Mouse (Mus musculus) layer of hippocampus, postnatal 14 days (tissue): ENCODE data around the gene Nfia. TPM values are rescaled to one million over a fixed set of nuclear protein-coding genes. Genes with fewer than 3 reads are reported as not detected.
A peak's percentile ranks its signal among the peaks of the same experiment; 100 is the strongest.

Experiments
- DNase-seq, 2 experiments: peaks; one replicate each; pipeline ENCODE4 v3.0.0; 2021 to 2022; ENCODE audit warnings: low spot score in 2 of 2, mixed read lengths in 1 of 2
- total RNA-seq, 2 experiments: library from RNA; stranded (reverse); gene quantifications; 2 replicates each; pipeline ENCODE4 v1.2.3; 2021

The Nfia gene
- total RNA-seq, 2 experiments from 2014 or later: 131 to 132 TPM

DNA sequence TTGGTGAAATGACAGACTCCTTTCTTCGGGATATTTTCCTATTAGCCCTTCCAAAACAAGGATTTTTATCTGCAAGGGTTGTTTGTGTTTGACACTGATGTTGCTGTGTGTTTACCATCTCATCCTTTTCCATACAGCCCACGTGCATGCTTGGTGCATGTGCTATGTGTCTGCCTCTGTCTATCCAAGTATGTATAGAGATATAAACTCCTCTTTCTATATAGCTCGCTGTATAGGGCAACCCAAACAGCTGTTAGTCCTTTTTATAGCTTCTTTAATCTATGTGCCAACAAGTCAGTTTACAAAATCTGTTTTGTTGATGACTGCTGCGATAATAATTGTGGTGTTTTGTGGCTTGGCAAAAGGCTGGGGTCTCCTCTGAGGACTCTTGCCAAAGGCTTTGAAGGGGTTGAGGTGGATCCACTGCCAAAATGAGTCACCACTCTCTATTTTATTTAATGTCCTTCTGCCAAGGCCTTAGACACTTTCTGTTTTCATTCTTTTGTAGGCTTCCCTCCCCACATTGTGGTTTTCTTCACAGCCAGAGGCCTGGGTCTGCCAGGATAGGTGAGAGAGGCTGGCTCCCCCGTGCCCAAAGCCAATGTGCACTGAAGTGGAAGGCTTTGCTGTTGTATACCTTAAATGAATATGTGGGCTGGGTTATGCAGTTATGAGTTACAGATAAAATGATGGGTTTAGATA lies 154.2 kb downstream of the Nfia start:
- no peak for DNase-seq

DNA sequence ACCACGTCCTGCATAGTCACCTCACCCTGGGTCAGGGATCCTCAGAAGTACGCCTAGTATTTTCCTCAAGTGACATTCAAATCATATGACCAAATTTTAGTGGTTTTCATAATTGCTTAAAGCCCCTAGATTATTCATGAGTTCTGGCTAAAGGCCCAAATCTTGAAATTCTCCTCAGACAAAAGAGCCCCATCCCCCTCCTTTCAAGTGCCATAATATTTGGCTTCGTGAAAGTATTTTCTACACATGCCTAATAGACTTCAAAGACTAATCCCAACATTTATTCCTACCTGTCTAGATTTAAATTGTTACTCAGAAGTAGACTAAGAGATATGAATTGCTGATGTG lies 154.7 kb downstream of the Nfia start:
- DNase-seq: no peak

DNA sequence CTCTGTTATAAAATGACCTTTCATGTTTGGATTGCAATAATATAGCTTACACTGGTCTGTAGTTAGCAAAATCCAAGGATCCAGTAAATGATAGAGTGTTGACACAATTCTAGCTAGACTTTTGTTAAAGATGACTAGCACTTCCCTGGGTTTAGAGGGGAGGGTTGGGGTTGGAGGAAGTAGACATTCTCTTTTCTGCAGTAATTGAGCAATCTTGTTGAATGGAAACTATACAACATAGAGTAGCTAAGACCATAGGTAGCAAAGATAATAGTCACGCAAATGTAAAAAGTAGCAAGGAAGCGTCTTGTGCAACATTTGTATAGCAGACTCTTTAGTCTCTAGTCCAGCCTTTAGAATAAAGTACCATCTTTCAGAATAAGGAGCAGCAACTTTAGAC lies 163.8 kb downstream of the Nfia start:
- no peak for DNase-seq

DNA sequence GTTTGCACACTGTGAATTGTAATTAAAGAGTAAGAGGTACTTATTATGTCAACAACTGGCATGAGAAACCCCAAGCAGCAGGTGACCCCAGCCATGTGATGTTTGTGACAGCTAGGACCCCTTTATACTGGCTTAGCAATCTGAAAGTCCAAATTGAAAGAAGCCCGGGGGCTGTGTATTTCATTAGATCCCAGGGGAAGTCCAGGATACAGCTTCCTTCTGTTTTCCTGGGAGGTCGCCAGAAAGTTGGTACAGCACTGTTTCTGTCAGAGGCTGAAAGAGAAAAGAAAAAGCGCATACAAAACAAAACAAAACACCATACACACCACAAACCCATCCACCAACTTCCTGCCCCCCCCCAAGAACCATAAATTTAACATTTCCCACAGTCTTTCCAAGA lies 164.4 kb downstream of the Nfia start:
- peak in 1 of 2 experiments; percentile 59 for DNase-seq

DNA sequence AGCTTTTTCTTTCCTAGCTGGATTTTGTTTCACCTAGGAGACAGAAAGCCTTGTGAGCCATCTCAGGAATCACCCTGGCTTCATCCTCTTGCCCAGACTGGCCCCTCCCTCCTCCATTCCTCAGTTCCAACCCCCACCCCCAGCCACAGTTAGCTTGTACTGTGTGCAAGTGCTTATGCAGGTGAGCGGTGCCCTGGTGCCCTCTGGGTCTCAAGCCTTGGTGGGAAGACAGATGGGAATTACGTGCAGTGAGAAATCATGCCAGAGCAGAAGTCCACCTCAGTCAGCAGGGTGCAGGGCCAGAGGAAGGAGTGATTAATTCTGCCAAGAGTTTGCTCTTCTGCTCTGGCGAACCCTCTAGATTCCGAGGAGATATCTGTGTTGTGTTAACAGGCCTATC lies 167.0 kb downstream of the Nfia start:
- no peak for DNase-seq

DNA sequence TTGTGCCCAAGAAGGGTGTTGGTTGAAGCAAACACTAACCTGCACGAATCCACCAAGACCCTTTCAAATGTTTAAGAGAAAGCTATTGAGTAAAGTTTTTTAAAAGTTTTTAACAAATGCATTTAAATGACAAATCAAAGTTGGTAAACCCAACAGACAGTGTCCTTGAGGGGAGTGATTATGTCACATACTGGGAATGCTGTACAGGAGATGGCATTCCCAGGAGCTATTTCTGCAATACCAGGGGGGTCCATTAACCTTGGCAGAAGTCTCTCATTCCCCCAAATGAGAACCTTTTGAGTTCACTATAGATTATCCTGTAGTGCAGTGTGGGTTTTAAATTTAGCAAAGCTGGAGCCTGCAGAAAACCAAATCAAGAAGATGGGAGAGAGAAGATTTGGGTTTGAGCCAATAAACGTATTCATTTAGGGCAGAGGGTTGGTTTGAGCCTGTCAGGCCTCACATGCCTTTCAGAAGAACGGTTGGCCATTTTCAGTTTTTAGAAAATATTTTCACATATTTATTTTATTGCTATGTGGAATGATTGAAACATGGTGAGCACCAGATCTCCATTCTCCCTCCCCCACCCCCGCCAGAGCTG lies 167.5 kb downstream of the Nfia start:
- no peak for DNase-seq

DNA sequence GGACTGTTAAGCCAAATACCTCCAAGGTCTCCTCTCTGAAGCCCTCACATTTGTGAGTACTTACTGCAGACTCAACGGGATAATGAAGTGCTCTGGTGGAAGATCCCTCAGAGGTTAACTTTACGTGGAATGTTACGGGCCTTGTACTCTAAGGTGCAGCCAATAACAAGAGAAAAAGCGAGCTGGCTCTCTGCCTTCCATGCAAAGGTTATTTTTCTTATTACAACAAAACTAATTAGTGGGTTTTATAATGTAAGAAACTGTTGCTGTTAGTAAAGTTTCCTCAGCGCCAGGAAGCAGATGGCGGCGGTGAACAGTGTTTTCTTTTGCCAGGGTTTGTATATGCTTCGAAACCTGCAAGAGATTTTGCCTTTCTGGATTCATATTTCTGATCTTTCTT lies 169.1 kb downstream of the Nfia start:
- DNase-seq: no peak

DNA sequence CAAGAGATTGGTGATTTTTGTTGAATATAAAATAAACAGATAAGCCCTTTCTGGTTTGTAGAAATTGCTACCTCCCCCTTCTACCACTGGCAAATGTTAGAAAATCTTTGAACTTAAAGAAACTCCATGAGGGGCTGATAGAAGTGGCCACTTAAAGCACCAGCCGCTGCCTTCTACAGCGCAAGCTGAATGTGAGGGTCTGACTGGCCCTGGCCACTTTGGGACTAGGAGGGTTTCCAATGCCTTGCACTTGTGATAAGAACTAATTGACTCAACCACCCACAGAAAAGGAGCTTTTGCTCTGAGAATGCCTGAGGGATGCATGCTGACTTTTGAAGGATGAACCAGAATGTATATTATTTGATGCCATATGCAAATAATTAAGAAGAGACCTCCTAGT lies 171.8 kb downstream of the Nfia start:
- DNase-seq: no peak

DNA sequence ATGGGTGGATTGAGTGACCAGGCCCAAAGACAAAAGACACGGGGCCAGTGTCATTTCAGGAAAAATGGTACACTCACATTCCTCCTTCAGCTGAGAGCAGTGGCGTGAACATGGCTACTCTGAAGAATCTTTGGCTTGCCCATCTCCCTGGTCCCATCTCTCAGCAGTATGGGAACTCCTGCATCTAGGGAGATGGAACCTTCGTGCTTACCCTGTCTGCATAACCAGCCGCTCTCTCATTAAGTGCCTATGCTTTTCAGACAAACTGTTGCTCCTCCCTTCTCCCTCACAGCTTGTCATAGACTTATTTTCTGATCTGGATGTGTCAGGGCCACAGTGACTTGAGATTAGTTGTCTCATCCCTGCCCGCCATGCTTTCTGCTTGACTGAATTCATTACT lies 174.9 kb downstream of the Nfia start:
- no peak for DNase-seq

DNA sequence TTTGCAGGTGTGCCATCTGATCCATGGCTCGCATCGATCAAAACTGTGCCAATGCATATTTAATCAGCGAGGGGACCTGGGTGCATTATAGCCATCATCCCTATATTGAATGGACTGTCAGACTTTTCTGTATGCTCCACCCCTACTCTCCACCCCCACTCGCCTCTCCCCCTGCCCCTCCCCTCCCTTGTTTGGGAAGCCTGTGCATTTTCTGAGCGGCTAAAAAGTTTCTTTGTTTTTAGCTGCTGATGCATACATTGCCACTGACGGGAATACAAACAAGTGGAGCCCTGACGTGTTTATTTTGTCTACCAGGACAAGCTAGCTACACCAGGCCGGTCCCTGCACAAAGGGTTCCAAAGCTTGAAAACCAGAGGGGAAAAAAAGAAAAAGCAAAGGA lies 175.7 kb downstream of the Nfia start:
- DNase-seq: no peak

DNA sequence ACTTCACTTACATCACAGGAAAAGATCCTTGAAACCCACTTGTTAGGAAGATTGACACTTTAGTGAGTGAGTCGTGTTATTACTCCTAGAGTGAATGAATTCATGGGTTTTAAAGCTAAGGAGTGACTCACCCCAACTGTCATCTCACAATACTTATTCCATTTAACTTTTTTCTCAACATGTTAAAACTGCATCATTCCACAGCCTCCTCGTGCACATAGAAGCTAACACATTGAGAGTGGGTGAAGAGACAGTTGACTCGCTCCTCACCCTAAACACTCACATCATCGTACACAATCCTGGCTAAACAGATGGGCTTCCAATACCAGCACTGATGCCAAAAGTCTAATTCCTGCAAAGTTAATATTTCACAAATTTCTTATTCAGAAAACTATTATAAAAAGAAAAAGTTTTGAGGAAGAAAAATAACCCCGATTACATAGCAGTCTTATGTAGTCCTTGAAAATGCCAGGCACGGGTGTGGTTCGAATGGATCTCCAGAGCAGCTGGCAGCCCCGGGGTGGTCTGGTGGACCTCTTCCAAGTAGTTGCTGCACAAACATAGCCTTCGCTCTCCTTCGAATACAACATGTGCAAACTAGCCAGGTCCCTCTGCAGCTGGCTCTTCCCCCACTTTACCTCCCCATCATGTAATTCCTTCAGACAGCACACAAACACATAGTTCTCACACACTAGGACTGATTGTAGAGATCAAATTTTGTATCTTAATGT lies 178.0 kb downstream of the Nfia start:
- peak in 1 of 2 experiments; percentile 46 for DNase-seq

DNA sequence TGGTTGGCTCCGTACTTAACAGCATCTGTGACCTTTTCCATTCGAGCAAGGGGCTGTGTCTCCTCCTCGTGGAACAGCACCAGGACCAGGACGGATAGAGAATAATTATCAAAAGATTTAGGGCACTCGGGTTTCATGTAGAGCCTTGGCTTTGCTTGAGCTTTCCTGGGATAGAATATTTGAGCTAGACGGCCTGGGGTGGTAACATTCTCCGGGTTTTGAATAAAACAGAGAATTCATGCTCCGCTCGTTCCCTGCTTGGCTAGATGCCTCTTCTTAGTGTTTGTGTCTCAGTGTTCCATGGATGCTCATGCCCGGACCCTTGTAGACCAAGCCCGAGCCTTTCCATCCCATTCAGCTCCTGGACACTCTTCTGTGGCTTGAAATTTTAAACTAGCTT lies 181.4 kb downstream of the Nfia start:
- peak in 1 of 2 experiments; percentile 38 for DNase-seq

DNA sequence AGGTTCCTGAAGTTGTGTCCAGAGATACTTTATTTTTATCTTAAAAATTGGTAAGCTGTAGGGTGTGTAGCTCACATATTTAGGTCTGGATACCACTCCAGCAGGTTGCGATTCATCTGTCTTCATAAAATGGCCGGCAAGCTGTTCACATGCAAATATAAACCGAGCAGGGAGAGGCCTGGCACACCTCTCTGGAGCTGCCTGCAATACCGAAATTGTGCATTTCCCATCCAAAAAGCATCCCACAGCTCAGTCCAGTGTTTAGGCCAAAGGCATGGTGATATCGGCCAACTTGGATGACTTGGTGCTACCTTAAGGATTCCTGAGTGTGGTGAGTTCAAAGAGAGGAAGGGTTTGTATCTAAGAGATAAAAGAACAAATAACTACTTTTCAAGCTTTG lies 185.6 kb downstream of the Nfia start:
- DNase-seq: peak in 1 of 2 experiments; percentile 42

DNA sequence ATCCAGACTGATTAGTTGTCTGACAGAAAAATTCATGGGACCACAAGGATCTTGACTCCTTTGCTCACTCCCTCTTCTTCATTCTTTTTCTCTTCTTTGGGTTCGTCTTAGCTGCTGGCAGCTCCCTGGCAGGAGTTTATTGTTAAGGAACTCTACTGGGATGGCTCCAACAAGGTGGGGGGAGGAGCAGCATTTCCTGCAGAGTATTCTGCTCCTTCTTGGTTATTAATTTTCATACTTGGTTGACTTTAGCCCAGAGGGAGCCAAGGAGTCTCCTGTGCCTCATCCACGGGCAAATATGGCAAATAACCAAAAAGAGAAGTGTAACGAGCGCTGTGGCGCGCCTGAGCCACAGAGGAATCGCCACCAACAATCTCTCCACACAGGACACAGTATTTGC lies 190.3 kb downstream of the Nfia start:
- DNase-seq: no peak

DNA sequence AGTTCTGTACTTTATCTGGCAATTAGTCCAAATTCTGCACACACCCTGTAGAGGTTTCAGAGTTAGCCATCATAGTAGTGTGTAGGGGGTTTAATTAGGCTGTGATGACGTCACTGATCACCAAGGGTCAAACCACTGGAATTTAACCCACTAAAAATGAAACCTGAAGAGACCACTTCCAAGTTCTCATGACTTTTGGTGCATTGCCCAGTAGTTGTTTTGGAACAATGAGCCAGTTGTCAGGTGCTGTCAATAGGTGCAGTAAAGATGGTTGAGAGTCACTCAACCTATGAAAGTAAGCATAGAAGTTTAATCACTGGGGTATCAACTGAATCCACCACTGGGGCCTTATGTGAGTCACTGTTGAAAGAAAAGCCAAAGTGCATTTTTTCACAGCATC lies 191.4 kb downstream of the Nfia start:
- DNase-seq: no peak

DNA sequence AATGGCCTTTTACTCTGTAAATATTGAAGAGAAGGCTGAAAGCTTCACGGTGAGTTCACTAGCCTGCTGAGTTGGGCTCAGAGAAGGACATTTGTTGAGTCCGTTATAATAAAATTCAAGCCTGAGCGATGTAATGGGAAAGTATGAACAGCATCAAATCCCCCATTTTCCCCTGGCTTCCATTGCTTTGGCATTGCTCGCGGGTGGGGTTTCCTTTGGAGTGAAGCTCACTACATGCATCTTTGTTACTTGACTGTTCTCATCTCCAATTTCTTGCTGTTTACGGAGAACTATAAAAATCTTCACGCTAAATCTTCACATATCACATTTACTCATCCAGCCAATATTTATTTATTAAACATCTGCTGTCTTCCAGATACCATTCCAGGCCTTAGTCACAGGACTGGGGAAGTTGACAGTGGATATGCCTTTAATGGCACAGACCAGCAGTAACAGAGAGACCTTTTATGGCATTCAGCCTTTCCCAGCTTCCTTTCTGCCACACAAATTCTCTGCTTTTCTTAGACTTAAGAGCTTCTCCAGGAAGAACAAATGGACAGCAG lies 196.3 kb downstream of the Nfia start:
- DNase-seq: peak in 1 of 2 experiments; percentile 0

DNA sequence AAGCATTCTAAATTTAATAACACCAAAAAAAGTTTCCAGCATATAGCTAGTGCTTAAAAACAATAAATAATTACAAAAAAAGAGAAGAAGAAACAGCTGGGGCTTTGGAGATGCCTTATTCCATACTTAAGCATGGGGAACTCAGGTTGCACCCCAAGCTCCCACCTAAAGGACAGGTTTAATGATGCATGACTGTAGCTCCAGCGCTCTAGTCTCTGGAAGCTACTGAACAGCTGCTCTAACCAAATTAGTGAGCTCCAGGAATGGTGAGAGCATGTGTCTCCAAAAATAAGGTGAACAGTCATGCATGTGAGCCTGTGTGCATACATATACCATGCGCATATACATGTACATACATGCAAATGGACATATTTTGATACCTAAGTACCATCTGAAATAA lies 200.5 kb downstream of the Nfia start:
- no peak for DNase-seq

DNA sequence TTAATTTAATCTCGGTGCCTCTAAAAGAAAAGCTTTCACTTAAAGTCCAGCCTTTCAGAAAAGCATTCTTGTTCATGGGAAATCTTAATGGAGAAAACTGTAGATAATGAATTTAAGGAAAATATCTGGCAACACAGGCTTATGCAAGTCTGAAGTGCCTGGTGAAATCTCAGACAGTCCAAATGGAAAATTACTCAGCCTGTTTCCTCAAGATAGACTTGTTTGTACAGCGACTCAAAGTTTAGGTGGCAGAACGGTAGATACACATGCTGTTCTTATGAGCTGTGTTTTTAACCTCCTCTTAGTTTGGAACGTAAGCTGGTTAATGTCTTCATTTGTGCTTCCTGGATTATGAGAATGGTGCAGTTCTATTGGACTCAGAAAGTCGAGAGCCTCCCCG lies 201.5 kb downstream of the Nfia start:
- no peak for DNase-seq

DNA sequence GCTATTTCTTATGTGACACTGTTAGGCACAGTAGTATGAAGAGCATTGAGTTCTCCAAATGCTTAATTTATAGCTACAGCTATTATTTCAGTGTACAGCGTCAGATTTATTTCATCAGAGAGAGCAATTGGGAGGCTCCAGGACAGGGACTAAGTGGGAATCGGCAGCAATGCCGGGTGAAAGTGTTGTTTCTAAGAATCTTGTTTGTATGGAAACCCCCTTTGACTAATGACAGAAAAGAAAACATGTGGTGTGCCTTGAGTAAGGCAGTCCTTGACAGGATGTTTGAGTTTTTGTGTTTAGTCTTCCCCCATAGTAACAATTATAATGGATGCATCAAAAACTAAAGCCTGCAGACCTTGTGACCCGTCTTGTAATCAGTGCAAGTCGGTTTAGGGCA lies 204.4 kb downstream of the Nfia start:
- peak in 1 of 2 experiments; percentile 0 for DNase-seq

DNA sequence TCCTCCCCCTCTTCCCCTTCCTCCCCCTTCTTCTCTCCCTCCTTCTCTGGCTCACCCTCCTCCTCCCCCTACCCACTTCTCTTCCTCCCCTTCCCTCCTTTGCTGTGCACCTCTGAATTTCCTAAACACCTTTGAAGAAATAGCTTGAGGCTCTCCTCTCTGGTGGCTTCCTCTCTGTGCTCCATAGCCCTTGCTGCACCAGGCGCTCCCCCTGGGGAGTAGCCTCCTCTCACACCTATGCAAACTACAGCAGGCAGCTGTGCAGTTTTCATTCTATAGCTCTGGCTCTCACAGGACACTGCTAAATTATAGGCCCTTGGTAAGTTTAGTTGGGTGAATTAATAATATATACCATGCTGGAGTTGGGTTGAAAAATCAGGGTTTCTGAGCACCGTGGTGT lies 211.8 kb downstream of the Nfia start:
- DNase-seq: no peak

DNA sequence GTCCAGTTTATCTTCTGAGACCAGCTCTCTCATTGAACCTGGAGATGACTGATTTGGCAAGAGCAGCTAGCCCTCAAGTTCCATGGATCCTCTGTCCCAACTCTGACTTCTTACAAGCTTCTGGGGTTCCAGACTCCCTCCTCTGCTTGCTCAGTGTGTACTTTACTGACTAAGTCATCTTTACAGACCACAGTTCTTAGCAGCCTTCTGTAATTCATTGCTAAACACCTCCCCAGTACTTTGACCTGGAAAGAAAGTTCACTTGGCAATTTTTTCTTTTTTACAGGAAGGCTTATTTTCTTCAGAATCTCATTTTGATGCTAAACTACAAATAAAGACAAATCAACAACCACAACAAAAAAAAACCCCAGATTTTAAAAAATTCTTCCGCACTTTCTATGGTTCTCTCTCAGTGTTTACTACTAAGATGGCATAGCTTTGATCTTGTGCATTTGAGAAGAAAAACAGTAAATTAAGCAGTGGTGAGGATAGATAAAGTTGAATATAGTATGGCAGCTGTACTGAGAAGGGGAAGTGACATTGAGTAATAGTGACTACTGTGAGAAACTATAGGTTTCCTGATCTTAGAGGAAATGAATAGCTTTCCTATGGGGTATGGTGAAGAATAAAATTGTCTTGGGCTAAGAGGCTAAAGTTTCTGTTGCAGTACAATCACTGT lies 213.7 kb downstream of the Nfia start:
- DNase-seq: no peak

DNA sequence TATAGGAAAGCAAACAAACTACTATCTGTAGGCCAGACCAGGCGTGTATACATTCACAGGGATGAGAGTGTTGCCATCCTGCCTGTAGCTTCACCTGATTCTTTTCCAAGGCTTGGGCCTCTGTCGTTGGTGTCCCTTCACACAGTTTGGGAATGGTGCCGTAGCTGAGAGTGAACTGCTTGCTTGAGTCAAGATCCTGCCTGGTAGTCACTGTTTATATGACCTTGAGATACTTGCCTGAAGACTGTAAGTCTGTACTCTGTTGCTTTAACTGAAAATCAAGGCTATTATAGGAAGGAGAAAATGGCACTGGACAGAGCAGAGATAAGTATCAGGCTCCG lies 214.2 kb downstream of the Nfia start:
- no peak for DNase-seq
